Mouse (Mus musculus): ENCODE measurements around the gene Tbc1d14.

The Tbc1d14 gene

GRCm38 (mm10) chr5:36576457-36576856, 16.6 kb downstream of the Tbc1d14 start:
- DNase-seq (ENCODE audit: low read depth, low spot score): no peak

DNA sequence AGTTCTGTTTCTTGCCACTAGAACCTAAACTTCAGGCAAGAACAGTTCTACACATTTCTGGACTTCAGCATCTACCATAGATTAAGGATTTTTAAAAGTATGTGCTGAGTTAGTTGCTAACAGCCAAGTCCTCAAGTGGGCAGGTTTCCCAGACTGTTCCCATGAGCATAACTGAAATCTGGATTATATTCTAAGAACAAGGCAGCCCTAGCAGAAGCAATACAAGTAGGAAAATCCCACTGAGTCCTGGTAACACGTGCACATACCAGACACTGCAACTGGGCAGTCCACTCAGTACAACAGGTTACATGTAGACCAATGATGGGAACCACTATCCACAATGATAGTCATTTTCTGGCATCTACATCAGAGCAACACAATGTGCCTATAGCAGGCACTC, 17.3 kb downstream of the Tbc1d14 start:
- no peak for DNase-seq (ENCODE audit: low read depth, low spot score)

- no peak for DNase-seq (ENCODE audit: low read depth, low spot score)
Observed at GRCm38 (mm10) chr5:36575227-36575626, 17.8 kb downstream of the Tbc1d14 start.

DNA sequence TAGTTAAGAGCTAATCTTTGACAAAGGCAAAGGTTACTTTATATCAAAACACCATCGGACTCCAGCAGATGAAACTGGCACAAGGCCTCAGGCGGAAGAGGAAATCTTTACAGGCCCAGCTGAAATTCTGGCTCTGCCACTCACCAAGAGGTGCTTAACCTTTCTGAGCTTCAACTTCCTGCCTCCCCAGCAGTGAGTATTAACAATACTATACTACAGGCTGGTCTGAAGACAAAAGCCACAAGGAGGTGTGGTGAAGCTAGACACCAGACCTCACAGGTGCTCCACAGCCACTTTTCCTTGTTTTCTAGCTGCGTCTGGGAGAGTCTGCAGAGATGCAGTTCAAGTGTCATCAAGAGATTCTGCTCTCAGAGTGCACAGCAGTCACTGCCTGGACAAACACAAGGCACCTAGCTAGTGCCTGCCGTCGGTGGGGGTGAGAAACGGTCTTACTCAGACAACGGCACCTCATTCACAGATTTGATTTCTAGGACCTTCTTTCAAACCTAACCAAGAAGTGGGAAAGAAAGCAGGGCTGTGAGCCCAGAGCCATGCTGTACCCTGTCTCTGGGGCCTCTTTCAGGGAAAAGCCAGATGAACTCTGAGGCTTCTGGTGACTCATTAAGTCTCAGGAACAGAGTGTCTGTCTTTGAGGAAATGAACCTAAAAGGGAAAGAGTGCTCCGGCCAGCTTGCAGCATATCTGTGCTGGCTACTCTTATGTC, 18.8 kb downstream of the Tbc1d14 start:
- DNase-seq (ENCODE audit: low read depth, low spot score): peak; percentile 66

- DNase-seq (ENCODE audit: low read depth, low spot score): no peak
Observed at GRCm38 (mm10) chr5:36573354-36573753, 19.7 kb downstream of the Tbc1d14 start.

DNA sequence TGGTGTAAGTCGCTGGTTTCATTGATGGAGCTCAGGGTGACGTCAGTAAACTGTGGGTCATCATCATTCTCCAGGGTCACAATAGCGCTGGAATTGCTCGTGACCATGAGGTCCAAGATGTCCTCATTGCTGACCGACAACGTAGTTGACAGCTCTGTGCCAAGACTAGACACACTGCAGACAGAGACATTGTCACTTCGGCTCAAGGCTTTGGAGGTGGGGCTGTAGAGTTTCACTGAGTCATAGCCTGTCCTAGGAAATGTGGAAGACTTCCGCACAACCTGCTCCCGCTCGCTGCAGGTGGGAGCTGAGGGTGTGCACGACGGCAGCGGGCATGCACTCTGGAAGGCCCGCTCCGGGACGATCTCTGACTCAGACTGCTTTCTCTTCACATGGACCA, 21.7 kb downstream of the Tbc1d14 start:
- no peak for DNase-seq (ENCODE audit: low read depth, low spot score)

DNA sequence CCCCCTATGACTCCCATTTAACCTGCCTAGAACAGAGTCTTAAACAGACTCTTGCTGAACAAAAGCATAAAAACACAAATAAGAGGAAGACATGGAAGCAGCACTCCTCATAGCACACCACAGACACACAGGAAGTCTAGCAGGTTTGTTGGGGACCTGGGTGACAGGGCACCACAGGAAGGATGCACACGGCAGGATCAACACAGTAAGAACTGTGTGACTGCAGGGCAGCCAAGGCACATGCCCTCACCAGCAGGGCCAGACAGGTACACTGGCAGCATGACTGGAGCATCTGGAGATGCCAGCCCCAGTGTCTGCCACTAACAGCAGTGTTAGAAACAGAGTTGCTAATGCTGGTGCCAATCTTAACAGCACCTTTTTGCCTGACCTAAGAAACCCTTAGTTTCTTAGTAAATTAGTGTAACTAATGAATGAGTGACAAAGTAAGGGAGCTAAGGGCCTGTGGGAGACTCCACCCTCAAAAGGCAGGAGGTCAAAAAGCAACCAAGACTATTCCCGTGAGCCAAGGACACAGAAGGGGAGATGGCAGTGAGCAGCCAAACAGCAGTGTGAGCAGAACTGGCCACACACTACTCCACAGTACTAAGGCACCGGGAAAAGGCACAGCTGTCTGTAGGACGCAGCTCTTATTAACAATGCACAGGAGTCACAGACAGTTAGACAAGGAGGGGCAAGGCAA, 22.4 kb downstream of the Tbc1d14 start:
- DNase-seq (ENCODE audit: low read depth, low spot score): peak; percentile 57

DNA sequence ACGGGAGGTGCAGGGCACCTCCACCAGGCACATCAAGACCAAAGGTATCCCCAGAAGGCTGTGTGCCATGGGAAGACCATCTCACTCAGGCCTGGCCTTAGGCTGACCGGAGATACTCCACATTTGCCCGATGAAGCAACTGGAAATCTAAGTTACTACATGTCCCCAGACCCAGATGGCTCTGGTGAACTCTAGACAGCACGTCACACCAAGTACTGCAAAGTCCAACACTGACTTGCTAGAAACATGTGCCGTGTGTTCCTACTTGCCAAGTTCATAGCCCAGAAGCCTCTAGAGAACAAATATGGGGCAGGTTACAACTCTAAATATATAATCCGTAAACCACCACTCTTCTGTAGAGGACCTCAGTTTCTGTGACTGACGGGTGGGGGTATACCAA, 23.0 kb downstream of the Tbc1d14 start:
- no peak for DNase-seq (ENCODE audit: low read depth, low spot score)

DNA sequence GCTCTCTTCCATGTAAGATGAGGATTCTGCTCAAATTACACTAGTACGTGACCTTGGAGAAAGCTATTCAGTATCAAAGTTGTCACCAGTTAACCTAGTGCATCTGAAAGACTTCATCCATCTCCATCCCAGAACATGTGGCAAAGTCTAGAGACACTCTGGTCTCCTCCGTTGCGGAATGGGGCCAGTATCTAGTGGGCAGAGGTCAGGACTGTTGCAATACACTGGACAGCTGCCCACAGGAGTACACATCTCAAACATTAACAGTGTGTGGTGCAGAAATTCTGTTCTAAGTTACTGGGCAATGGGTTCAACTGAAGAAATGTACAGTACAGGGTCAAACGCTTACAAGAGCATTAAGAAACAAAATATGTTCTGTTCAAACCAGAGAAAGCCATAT, 25.0 kb downstream of the Tbc1d14 start:
- DNase-seq (ENCODE audit: low read depth, low spot score): no peak

DNA sequence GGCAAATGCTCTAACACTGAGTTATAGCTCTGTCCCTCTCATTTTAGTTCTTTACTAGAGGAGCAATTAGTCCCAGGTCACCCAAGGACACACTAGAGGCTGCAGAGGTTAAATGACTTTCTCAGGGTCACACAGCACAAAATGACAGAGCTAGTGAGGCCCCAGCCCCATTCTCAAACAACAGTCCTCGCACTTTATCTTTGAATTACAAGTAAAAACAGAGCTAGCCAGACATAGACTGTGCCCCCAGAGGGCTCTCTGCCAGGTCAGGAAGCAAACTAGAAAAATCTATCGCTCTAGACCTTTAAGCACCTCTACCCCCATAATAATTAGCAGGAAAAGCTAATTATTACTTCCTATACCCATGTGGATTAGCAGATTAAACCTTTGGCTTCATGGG, 25.4 kb downstream of the Tbc1d14 start:
- DNase-seq (ENCODE audit: low read depth, low spot score): no peak

DNA sequence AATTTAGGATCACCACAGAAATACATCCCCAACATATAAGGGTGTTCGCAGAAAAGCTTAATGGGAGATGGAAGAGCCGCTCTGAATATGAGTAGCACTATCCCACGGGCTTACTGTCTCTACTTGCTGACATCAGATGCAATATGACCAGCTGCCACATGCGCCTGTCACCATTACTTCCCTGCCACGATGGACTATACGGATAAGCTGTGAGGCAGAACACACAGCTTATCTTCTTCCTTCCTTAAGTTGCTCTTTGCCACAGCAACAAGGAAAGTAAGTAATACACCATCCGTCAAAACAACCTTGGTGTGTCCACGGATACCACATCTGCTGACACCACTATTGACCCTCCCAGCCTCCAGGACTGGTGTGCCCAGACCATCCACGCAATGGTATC, 28.5 kb downstream of the Tbc1d14 start:
- DNase-seq (ENCODE audit: low read depth, low spot score): no peak

GRCm38 (mm10) chr5:36563741-36564140, 29.3 kb downstream of the Tbc1d14 start:
- no peak for DNase-seq (ENCODE audit: low read depth, low spot score)

- DNase-seq (ENCODE audit: low read depth, low spot score): no peak
Observed at GRCm38 (mm10) chr5:36562791-36563445, 30.2 kb downstream of the Tbc1d14 start.

- peak; percentile 44 for DNase-seq (ENCODE audit: low read depth, low spot score)
Observed at GRCm38 (mm10) chr5:36561509-36561908, 31.6 kb downstream of the Tbc1d14 start.

DNA sequence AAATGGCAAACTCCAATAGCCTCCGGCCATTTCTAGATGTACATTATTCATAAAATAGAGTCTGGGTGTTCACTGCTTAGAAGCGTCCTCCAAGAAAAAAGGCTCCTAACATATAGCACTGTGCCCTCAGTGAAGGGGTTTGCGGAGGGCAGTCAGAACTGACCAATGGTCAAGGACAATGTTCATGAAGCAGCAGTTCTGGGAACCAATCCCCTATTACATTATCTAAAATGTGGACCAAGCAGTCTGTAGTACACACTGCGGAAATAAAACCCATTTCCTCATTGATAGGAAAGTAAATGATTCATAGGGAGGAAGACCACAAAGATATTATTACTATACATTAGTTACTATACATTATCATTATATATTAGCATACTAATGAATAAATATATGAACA, 32.6 kb downstream of the Tbc1d14 start:
- DNase-seq (ENCODE audit: low read depth, low spot score): no peak

DNA sequence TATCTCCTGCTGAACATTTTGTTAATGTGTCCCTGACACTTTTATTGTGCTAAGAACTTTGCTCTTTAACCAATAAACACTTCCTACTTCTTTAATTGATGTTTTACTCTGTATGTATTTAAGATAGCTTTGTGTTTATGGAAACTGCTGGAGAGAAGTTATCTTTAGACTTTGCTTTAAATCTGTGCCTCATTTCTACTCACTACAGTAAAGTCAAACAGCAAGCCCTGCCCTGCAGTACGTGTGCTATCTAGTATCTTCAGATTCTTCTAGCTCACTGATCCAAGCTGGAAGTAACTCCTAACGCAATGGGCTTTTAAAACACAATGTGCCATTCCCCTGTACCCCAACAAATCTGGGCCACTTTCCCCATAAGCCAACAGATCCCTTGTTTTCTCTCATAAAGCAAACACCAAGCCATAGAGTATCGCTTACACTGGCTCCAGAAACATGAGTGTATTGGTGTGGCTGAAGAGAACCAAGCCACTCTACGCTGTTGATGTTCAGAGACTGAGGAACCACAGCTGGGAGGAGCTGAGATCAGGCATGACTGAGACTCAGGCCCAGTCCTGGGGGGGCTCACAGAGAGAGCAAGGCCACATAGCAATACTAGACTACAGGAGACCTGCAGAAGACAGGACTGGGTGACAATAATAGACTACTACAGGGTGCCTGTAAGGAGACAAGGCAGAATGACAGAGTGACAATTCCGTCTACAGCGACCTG, 33.4 kb downstream of the Tbc1d14 start:
- no peak for DNase-seq (ENCODE audit: low read depth, low spot score)

- no peak for DNase-seq (ENCODE audit: low read depth, low spot score)
Observed at GRCm38 (mm10) chr5:36559106-36559505, 34.0 kb downstream of the Tbc1d14 start.

DNA sequence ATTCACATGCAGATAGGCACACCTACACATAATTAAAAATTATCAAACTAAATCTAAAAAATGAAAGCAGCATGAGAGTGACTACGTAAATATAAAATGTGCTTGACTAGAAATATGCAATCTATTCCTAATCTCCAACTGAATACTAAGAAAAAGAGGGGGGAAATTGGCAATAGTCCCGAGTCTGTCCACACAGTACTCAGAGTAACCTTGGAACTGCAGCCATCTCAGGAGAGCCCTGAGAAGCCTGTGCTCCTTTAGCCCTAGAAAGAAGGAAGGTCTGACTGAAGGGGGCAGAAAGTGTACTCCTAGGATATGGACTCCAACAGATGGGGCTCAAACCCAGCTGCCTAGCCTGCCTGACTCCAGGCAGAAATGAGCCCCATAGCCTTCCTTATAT, 34.5 kb downstream of the Tbc1d14 start:
- DNase-seq (ENCODE audit: low read depth, low spot score): no peak

GRCm38 (mm10) chr5:36557584-36558308, 35.3 kb downstream of the Tbc1d14 start:
- DNase-seq (ENCODE audit: low read depth, low spot score): peak; percentile 56

DNA sequence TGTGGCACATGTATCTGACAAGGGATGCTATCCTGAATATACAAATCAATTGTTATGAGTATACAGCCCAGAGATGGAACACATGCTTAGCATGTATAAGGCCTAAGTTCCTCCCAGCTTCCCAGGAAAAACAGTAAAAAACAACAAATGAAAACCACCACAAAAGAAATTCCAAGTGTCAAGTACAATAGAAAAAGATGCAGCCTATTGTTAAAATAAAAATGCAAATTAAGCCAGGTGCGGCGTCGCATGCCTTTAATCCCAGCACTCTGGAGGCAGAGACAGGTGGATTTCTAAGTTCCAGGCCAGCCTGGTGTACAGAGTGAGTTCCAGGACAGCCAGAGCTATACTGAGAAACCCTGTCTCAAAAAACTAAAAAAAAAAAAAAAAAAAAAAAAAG, 36.2 kb downstream of the Tbc1d14 start:
- DNase-seq (ENCODE audit: low read depth, low spot score): no peak

GRCm38 (mm10) chr5:36556289-36556688, 36.8 kb downstream of the Tbc1d14 start:
- DNase-seq (ENCODE audit: low read depth, low spot score): no peak

Data from CD4-positive, CD25-positive, alpha-beta regulatory T cell, adult 2 months (primary cell).